Mouse (Mus musculus) kidney, adult 9 months (tissue): ENCODE results near the gene Gas2l2.

Source experiments
- DNase-seq: peaks from one replicate; pipeline ENCODE4 v3.0.0; 2022

Gas2l2 gene

DNA sequence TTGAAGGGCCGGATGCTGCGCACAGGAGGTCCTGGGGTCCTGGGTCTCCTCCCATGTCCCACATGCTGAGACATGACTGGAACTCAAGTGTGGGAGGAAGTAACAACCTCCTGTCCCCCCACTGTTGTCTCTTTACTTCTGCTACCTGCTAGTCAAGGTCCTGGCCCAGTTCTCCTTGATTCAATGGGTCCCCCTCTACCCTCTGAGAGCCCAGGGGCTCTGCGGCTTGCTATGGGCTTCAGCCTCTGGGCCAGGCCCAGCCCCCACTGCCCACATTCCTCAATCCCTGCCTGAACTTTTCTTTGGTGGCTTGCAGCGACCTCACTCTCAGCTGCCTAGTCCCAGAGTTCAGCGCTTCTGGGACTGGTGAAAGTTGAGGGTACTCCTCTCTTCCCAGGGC lies at the start of gene Gas2l2:
Gas2l2 (minus strand) TSS at position 101 of the 400 bp plus-strand sequence.
- DNase-seq: no peak

DNA sequence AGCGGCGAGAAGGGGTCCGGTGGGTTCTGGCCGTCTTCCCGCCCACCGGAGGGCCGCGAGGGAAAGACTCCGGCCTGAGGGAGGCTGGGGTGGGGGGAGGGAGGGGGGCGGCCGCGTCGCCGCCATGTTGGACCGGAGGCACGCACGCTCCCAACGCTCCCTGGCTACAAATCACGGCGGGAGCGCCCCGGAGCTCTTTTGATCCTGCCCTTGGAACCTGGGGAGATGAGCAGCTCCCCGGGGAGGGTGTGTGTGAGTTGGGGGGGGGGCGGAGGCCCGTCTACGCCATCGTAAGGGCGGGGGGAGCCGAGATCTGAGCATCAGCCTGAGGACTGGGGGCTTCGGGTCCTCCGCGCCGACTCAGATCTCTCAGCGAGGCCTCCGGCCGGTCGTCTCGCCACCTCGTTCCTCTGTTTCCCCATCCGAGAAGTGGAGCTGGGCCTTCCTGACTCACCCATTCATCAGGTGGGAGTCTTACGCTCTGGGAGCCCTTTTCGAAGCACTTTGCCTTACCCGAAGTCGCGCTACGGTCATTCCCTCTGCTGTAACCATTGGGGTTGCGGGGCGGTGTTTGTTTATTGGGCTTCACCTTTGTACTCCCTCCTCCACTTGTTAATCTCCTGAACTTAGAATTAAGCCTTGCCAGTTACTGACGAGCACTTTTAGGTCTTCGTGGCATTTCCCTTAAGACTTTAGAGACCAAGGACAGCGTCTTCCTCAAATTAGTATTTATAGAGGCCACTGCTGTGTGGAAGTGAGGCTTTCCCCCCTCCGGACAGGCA lies 44.2 kb upstream of the Gas2l2 start:
- peak; percentile 78 for DNase-seq

- peak; percentile 99 for DNase-seq
Measured at GRCm38 (mm10) chr11:83472324-83473234, 43.3 kb upstream of the Gas2l2 start, which contains the start of gene Taf15. Gene Taf15, plus strand, starts transcription at chr11:83473086.

GRCm38 (mm10) chr11:83471766-83472165 lies 42.5 kb upstream of the Gas2l2 start:
- peak; percentile 39 for DNase-seq

DNA sequence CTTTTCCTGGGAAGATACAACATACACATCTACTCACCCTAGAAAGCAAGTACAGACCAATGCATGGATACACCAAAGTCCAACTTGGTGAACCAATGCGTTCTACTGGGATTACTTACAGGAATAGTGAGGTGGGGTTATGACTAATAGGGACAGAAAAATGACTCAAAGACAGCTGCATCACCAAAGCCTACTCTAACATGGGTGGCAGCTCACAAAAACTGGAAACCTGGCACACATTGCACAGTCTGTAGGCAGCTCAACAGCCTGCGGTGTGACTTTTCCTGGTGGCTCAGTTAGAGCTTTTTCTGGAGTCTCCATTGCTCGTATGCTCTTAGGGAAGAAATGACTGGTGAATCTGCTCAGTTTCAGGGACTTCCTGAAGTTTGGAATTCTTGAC lies 39.5 kb upstream of the Gas2l2 start:
- no peak for DNase-seq

DNA sequence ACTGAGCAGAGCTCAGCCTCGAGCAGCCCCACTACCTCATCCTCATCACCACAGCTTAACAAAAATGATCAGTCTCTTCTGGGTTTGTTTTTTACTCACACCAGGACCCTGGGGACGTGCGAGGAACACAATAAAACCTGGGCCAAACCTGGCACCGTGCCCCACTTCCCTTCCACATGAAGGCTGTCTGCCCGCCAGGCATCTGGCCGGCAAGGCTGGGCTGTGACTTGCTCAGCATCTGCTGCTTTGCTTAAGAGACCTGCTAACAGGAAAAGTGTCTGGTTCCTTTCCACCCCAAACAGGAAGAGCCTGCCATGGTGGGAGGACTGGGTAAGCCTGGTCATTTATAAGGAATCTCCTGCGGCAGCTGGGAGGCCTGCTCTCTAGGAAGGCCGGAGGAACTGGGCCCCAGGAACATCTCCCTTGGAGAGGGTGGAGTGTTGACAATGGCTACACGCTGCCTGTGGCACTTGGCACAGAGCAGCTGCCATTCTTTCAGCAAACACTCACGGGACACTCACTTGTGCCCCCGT lies 37.9 kb upstream of the Gas2l2 start:
- peak; percentile 77 for DNase-seq

DNA sequence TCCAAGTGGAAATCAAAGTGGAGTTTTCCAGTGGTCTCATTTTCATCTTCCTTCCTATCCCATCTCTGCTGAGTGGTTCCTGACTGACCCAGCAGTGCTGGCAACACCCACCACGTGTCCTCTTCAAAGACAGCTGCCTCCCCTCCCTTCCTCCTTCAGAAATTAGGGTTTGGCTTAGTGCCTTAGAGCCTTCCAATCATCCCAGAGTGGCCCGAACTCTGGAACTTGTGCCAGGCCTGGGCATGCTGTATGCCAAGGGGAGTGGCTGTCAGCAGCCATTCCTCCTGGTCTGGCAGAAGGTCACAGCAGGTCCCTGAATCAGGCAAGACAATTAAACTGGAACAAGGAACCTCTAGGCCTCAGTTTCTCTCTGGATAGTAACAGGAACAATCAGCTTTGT lies 36.7 kb upstream of the Gas2l2 start:
- DNase-seq: peak; percentile 67

DNA sequence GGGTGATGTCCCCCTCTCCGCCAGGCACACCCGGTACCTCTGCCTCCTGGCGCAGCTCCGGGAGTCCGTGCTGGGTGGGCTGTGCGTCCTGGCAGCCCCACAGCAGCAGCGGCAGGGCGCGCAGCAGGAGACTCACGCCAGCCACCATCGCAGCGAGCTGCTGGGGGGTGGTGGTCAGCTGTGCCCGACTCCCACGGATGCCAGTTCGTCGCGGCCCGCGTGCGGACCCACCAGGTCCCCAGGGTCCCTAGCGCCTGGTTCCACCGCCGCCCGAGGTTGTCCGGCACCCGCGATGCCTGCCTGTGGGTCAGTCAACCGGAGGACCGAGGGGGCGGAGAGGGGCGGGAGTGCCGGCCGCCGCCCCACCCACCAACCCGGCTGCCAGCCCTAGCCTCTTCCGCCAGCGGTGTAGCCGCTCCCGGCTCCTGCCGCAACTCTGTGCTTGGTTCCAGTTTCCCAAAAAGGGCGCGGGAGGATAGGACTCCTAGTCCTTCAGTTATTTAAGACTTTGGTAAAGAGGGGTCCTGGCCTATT lies 33.5 kb upstream of the Gas2l2 start, which contains the start of gene Mmp28:
Mmp28 (minus strand) TSS at position 361 of the 534 bp plus-strand sequence.
- peak; percentile 62 for DNase-seq

- DNase-seq: no peak
Measured at GRCm38 (mm10) chr11:83461462-83462027, 32.3 kb upstream of the Gas2l2 start.

- no peak for DNase-seq
Measured at GRCm38 (mm10) chr11:83457912-83458601, 28.8 kb upstream of the Gas2l2 start.

DNA sequence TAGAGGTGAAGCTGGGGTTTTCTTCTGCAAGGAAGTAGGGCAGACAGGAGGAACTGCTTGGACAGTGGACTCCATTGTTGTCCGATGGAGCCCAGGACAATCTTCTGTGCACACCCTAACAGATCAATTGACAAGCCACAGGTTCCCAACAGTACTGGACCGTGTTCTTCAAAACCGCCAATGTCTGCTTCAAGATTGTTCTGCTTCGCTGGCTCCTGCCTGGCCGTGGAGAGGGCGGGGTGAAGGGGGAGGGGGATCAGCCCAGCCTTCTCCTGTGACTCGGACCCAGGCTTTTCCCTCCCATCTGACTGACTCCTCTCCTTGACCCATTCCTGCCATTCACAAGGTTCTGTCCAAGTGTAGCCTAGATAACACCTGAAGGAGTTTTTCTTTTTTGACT lies 28.0 kb upstream of the Gas2l2 start:
- DNase-seq: no peak

GRCm38 (mm10) chr11:83455608-83456007 lies 26.4 kb upstream of the Gas2l2 start:
- DNase-seq: no peak

- peak; percentile 31 for DNase-seq
Measured at GRCm38 (mm10) chr11:83454548-83454947, 25.3 kb upstream of the Gas2l2 start.

- DNase-seq: no peak
Measured at GRCm38 (mm10) chr11:83451281-83451680, 22.0 kb upstream of the Gas2l2 start.

GRCm38 (mm10) chr11:83450550-83450949 lies 21.3 kb upstream of the Gas2l2 start:
- DNase-seq: no peak

DNA sequence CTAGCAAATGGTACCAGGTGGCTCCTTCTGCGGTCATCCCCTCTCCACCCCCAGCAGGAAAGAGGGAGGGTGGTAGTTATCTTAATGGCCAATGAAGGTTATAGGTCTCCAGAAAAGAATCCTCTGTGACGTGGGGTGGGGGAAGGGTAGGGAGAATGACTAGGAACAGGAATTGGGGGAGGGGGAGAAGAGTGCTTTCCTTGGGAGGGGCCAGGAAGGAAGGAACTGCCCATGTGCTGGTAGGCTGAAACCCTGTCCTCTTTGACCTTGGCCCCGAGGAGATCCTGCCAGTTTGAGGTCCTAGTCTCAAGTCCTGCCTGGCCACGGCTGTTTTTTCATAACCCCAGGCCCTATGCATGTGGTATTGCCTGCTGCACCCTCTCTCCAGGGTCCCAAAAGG lies 20.0 kb upstream of the Gas2l2 start:
- no peak for DNase-seq

- no peak for DNase-seq
Measured at GRCm38 (mm10) chr11:83448927-83449236, 19.6 kb upstream of the Gas2l2 start.

DNA sequence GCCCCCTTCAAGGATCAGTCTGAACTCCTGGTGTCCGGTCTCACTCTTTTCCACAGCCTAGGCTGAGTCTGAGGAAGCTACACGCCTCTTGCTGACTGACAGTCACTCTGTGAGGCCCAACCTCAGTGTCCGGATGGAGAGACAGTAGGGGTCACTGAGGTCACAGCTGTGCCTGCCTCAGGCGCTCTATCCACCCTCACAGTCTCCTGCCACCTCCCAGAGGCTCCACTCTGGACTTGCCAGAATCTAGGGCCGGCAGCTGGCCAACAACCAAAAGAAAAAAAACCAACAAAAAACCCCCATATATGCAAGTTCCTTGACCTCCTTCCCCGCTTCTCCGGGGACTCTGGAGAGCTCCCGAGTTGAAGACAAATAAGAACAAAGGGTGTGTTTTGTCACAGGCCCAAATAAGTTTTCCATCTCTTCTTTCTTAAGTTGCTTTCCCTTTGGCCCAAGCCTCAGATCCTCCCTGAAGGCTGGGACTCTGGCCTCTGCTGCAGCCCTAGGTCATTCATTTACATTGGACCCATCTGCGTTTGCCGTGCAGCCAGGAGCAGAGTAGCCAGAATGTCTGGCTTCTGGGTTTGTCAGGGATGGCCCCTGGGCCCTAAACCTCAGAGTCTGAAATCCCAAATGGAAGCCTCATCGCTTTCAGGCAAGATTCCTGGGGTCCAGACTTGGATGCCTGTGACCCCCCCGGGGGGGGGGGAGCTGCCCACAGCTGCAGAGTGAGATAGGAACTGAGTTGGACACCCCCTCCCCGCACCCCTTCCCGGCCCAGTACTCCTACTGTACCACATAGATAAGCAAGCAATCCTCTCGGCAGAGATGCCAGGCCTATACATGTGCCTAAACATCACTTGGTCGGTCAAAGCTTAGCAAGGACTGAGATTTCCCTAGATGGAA lies 19.0 kb upstream of the Gas2l2 start:
- peak; percentile 38 for DNase-seq

GRCm38 (mm10) chr11:83447612-83448011 lies 18.4 kb upstream of the Gas2l2 start:
- no peak for DNase-seq

DNA sequence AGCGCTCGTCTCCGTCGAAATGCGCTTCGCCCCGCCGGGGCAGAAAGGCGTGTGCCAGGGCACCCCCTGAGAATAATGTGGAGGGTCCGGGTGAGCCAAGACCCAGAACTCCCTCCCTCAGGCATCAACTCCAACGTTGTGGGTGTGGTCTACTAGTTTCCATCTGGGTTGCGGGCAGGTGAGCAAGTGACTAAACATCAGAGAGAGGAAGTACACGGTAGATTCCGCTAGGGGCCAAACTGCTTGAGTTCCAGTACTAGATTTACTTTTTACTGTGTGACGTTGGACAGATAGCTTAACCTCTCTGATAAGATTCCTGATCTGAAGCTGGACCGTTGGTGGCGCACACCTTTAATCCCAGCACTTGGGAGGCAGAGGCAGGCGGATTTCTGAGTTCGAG lies 15.7 kb upstream of the Gas2l2 start:
- no peak for DNase-seq

- DNase-seq: no peak
Measured at GRCm38 (mm10) chr11:83443824-83444223, 14.6 kb upstream of the Gas2l2 start.
